Mouse (Mus musculus) intestine, embryonic 14.5 days (tissue): Measurements from ENCODE around the gene Speer4d. TPM values are rescaled to one million over a fixed set of nuclear protein-coding genes. Genes with fewer than 3 reads are reported as not detected.
"Not testable (repeated sequence)": the region's sequence is repeated elsewhere in the genome, so short reads cannot be mapped to it uniquely, and the experiment has no call there.

Source experiments
- ATAC-seq: fragments of 200-750 bp; cut with Nextera tagmentation; replicated peaks from 2 replicates; pipeline ENCODE4 v1.8.0; 2017; ENCODE audit warnings: low read depth, moderate number of reproducible peaks, moderate TSS enrichment, moderate library complexity; ENCODE audit not compliant: low FRiP score, low TSS enrichment
- DNase-seq: peaks from one replicate; pipeline ENCODE4 v3.0.0-alpha.2; 2018; ENCODE audit warnings: low spot score
- H3K27ac ChIP-seq: fragments of 300-500 bp; sonication (generic); 2 replicates; pipeline ENCODE4 v1.5.1; 2014; ENCODE audit warnings: low read depth, mild to moderate bottlenecking, control low read depth
- H3K27me3 ChIP-seq: fragments of 300-500 bp; sonication (generic); replicated peaks from 2 replicates; pipeline ENCODE4 v1.6.1; 2014; ENCODE audit warnings: low read length, control low read depth; ENCODE audit not compliant: control insufficient read depth, insufficient read depth
- H3K36me3 ChIP-seq: fragments of 300-500 bp; sonication (generic); 2 replicates; pipeline ENCODE4 v1.6.1; 2014; ENCODE audit warnings: low read length, control low read depth; ENCODE audit not compliant: control insufficient read depth, insufficient read depth
- H3K4me1 ChIP-seq: fragments of 300-500 bp; sonication (generic); replicated peaks from 2 replicates; pipeline ENCODE4 v1.6.1; 2014; ENCODE audit warnings: low read length, control low read depth, mixed read lengths; ENCODE audit not compliant: control insufficient read depth, insufficient read depth
- H3K4me2 ChIP-seq: fragments of 300-500 bp; sonication (generic); 2 replicates; pipeline ENCODE4 v1.6.1; 2014; ENCODE audit warnings: low read length
- H3K4me3 ChIP-seq: fragments of 300-500 bp; sonication (generic); 2 replicates; pipeline ENCODE4 v1.5.1; 2014; ENCODE audit warnings: low read depth, low read length, control low read depth, mixed read lengths
- H3K9ac ChIP-seq: fragments of 300-500 bp; sonication (generic); 2 replicates; pipeline ENCODE4 v1.6.1; 2014; ENCODE audit warnings: mild to moderate bottlenecking, low read length
- H3K9me3 ChIP-seq: fragments of 300-500 bp; sonication (generic); 2 replicates; pipeline ENCODE4 v1.6.1; 2016; ENCODE audit warnings: low read length, control low read depth; ENCODE audit not compliant: control insufficient read depth
- whole genome bisulfite sequencing: fragments of 180-500 bp; shearing (Covaris S2); extraction: QIAGEN DNeasy Blood & Tissue Kit; methylation state at CpG from one replicate; pipeline ENCODE4 v1.1.7; 2014; 5-methylcytosine and 5-hydroxymethylcytosine counted together
- polyA plus RNA-seq: library from polyadenylated mRNA; unstranded; fragments of >200 nt; fragmentation: Nextera tagmentation; extraction: Ambion mirVana; gene quantifications from 2 replicates; pipeline ENCODE4 v1.2.1, GENCODE M21; 2014

Gene Speer4d
- polyA plus RNA-seq, 1 experiment from 2014 or later: not detected

DNA sequence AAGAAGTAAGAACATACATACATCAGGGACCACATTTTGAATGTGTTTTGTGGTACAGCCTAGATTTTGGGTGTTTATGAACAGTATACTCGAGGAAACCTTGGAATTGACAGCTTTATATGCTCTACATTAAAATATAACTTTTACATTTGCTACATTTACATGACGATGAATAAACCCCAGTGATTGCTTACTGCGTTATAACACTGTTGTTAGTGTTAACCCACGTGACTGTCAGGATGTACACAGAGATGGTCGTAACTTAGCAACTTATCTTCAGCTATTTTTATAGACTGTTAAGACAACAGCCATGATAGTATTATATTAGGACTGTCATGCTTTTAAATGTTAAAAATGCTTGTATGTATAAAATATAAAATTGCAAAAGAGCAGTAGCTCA lies 17.4 kb upstream of the Speer4d start:
- not testable (repeated sequence) for DNase-seq, H3K4me1 ChIP-seq, H3K4me2 ChIP-seq, H3K4me3 ChIP-seq, H3K9me3 ChIP-seq, H3K36me3 ChIP-seq, H3K9ac ChIP-seq, H3K27ac ChIP-seq, H3K27me3 ChIP-seq
- peak; percentile 72; the same call in 1 of the 2 replicates for ATAC-seq
- WGBS: 61% methylated on average over 5 of the region's 5 CpGs

DNA sequence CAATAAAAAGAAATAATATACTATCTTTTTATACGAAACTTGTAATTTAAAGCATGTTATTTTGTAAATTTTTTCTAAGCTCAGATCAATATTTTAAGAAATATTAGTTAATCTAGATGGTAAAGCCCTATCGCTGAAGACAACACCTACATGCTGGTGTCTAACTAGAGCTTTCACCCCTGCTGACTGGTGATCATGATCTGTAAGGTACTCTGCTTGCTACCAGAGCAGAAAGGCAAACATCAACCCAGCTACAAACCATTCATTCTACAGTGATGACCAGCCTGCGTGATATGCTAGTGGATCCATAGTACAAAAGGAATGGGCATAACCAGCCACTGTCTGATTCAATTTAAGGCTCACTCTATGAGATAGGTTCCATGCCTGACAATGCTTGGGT lies 16.9 kb upstream of the Speer4d start:
- DNase-seq, H3K27ac ChIP-seq, H3K36me3 ChIP-seq, H3K4me2 ChIP-seq, H3K9ac ChIP-seq, H3K9me3 ChIP-seq, H3K4me1 ChIP-seq, H3K4me3 ChIP-seq, H3K27me3 ChIP-seq: not testable (repeated sequence)
- 72% methylated on average over 3 of the region's 3 CpGs for WGBS
- peak; percentile 53; the same call in 1 of the 2 replicates for ATAC-seq

DNA sequence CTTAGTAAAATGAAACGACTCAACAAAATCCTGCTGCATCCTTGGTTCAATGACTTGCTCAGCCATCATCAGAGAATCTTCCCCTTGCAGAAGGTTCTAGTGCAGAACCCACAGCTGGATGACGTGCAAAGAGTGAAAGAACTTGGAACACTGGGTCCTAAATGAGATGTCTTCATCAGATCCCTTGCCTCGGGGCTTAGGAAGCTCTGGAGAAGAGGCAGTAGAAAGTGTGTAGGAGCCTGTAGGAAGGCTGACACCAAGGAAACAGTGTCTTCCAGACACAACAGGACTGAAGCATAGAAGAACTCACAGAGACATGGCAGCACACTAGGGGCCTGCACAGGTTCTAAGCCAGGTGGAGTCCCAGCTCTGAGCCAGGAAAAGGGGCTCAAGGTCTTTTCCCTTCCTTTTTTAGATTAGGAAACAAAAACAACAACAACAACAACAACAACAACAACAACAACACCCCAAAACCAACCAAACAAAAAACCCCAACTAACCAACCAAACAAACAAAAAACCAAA lies 16.4 kb upstream of the Speer4d start:
- H3K27ac ChIP-seq, H3K9me3 ChIP-seq, H3K27me3 ChIP-seq, H3K36me3 ChIP-seq, H3K9ac ChIP-seq, ATAC-seq, H3K4me3 ChIP-seq, H3K4me1 ChIP-seq, H3K4me2 ChIP-seq: not testable (repeated sequence)
- WGBS: 62% methylated on average over 3 of the region's 3 CpGs
- peak; percentile 53 for DNase-seq

DNA sequence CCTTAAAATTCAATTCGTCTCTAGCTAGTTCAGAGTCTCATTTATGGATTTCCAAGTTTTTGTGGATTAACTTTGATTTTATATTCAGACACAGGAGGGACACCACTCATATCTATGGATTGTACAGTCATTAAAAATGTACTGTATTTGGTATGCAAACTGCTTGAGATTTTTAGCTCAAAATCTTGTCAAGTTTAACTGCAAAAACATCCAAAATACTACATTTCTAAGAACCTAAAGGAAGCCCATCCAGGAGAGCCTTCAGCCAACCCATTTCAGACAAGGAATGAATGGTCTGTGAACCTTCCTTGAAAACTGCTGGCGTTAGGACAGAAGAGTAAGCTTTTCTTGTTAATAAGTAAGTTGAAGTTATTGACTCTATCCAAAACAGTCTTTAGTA lies 15.9 kb upstream of the Speer4d start:
- ATAC-seq, H3K9me3 ChIP-seq, DNase-seq, H3K4me1 ChIP-seq, H3K4me2 ChIP-seq, H3K9ac ChIP-seq, H3K27ac ChIP-seq, H3K36me3 ChIP-seq, H3K27me3 ChIP-seq, H3K4me3 ChIP-seq: not testable (repeated sequence)
- 65% methylated on average over 2 of the region's 2 CpGs for WGBS

DNA sequence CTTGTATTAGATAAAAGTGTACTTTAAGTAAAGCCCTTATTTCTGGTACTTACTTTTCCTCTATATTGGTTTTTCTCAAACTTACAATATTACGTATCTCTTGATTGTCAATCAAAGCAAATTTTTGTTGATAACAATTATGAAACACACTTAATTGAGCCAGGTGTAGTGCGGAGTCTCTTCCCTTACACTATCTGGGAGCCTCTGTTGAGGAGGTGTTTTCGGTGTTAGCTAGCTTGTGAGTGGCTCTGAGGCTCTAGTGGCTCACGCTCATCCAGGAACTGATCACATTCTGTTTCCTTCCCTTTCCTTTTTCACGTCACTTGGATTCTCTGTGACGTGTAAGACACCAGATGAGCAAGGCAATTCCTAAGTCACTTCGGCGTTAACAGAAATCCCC lies 15.3 kb upstream of the Speer4d start:
- H3K27ac ChIP-seq, H3K36me3 ChIP-seq, H3K27me3 ChIP-seq, H3K9me3 ChIP-seq, H3K4me2 ChIP-seq, H3K9ac ChIP-seq, ATAC-seq, H3K4me1 ChIP-seq, H3K4me3 ChIP-seq: not testable (repeated sequence)
- peak; percentile 50 for DNase-seq
- WGBS: 77% methylated on average over 8 of the region's 8 CpGs

DNA sequence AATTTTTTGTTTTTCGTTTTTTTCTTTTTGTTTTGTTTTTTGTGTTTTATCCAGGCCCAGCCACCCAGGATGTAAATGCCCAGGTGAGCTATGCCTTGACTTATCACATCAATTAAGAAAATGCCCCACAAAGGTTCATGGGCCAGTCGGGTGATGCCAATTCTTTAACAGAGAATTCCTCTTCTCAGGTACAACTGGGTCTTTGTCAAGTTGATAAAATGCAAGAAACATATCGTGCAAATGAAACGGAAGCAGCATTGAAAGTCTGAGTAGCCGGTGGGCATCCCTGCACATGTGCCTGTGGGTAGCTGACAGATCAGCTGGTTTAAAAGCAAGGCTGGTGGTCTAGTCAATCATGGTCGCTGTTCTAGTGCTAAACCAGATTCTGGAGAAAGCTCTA lies 12.2 kb upstream of the Speer4d start:
- not testable (repeated sequence) for H3K27me3 ChIP-seq, DNase-seq, H3K4me2 ChIP-seq, H3K27ac ChIP-seq, H3K9ac ChIP-seq, H3K4me3 ChIP-seq, H3K36me3 ChIP-seq, H3K4me1 ChIP-seq, H3K9me3 ChIP-seq
- 71% methylated on average over 5 of the region's 6 CpGs for WGBS
- peak; percentile 66; the same call in 1 of the 2 replicates for ATAC-seq

DNA sequence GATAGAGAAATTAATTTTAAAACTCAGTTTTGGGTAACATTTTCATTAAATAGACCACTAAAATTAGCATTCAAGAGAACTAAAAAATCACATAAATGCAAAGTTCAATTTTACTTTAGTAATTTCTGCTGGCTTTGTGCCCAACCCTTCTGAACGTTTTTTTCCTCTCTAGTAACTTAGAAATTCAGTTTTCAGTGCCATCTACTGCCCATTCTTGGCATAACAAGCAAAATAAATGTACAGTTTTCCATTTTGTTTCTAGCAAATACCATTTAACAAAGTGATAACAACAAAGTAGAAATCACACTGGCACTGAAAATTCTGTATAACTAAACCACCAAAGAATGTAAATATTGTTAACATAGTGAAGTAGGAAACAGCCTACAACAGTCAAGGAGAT lies 8.2 kb upstream of the Speer4d start:
- not testable (repeated sequence) for H3K27ac ChIP-seq, H3K4me2 ChIP-seq, H3K27me3 ChIP-seq, H3K9me3 ChIP-seq, H3K4me1 ChIP-seq, H3K4me3 ChIP-seq, DNase-seq, H3K36me3 ChIP-seq, H3K9ac ChIP-seq, ATAC-seq
- WGBS: 4% methylated on average over 1 of the region's 1 CpGs

DNA sequence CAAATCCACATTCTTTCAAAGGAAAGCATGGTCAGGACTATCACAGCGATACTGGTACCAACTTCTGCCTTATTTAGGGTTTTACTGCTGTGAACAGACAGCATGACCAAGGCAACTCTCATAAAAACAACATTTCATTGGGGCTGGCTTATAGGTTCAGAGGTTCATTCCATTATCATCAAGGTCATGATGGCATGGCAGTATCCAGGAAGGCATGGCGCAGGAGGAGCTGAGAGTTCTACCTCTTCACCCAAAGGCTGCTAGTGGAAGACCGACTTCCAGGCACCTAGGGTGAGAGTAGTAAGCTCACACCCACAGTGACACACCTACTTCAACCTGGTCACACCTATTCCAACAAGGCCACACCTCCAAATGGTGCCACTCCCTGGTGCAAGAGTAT lies 2.7 kb upstream of the Speer4d start:
- not testable (repeated sequence) for H3K27me3 ChIP-seq, H3K9me3 ChIP-seq, H3K4me3 ChIP-seq, H3K4me1 ChIP-seq, H3K36me3 ChIP-seq, H3K9ac ChIP-seq, DNase-seq, H3K4me2 ChIP-seq, H3K27ac ChIP-seq, ATAC-seq
- 83% methylated on average over 3 of the region's 3 CpGs for WGBS

DNA sequence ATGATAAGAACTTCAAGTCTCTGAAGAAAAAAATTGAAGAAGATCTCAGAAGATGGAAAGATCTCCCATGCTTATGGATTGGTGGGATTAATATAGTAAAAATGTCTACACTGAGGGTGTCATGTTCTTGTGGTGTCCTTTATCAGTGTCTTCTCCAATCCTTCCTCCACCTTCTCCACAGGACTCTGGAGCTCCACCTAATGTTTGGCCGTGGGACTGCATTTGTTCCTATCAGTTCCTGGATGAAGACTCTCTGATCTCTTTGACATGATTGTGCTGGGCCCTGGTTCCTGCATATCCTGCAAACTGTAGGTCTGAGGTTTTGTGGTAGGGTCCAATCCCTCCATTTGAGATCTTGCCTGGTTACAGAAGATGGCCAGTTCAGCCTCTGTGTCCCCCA lies 9.3 kb downstream of the Speer4d start:
- H3K9me3 ChIP-seq, H3K4me2 ChIP-seq, H3K27me3 ChIP-seq, H3K36me3 ChIP-seq, DNase-seq, H3K4me3 ChIP-seq, ATAC-seq, H3K27ac ChIP-seq, H3K9ac ChIP-seq, H3K4me1 ChIP-seq: not testable (repeated sequence)
- WGBS: 20% methylated on average over 1 of the region's 1 CpGs
